8 mouse cellular contexts compared by ENCODE assay signal in the genomic region with DNA sequence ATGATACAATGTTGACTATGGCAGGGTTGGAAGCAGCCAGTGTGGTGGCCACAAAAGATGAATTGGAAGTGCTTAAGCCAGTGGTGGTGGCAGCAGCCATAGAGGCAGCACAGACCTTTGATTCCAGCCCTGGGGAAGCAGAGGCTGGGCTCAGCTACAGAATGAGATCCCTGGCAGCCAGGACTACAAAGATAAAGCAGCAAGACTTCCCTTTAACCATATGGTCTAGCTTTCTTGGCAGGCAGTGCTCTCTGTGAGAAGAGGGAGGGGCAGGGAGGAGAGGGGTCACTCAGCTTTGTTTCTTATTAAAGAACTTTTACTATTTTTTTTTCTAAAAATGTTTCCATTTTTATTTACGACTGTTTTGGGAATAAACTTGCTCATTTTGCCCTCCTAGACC. TPM values are rescaled to one million over a fixed set of nuclear protein-coding genes. Genes with fewer than 3 reads are reported as not detected.
DNase-seq lines count a peak whose midpoint lies in the region; ATAC-seq and TF ChIP-seq lines count a peak whose summit lies in the region.

No protein-coding gene starts in this region.

- no peak for ATAC-seq in kidney, embryonic 15.5 days (replicated peaks; ENCODE audit: low FRiP score)
- no peak for ATAC-seq in kidney, embryonic 14.5 days (ENCODE audit: low FRiP score, low TSS enrichment)
- ATAC-seq in hematopoietic stem cell, adult 5-6 weeks (replicated peaks in 1 of 2; ENCODE audit: insufficient read depth in 1 of 2, low FRiP score in 2 of 2, low TSS enrichment in 1 of 2, low read depth in 1 of 2, poor library complexity in 2 of 2, severe bottlenecking in 2 of 2), result peak; percentile 50 to 75; a peak in 3 of 4 replicates
- ATAC-seq in midbrain, postnatal 0 days (ENCODE audit: low FRiP score), result no peak
- no peak for ATAC-seq in erythroid progenitor cell, adult 5-6 weeks (replicated peaks; ENCODE audit: low FRiP score, poor library complexity, severe bottlenecking)

- no peak for TF ChIP-seq CTCF in midbrain, postnatal 0 days (IDR thresholded peaks at IDR 0.05)

- 0 out of 2 replicates have a peak, but pooled peaks cover 3% of the 10 kb centered on the region for H3K36me3 ChIP-seq in kidney, embryonic 15.5 days
- no peaks in the 10 kb centered on the region for H3K36me3 ChIP-seq in kidney, embryonic 14.5 days (ENCODE audit: control insufficient read depth, insufficient read depth, low read length)
- no peaks in the 10 kb centered on the region for H3K36me3 ChIP-seq in midbrain, postnatal 0 days (ENCODE audit: insufficient read depth, low read length)

- 56% methylated on average over 1 of the region's 1 CpGs for WGBS in kidney, embryonic 15.5 days
- WGBS in kidney, embryonic 14.5 days, result 71% methylated on average over 1 of the region's 1 CpGs
- WGBS in midbrain, postnatal 0 days, result 81% methylated on average over 1 of the region's 1 CpGs

- peak overlapping the region; percentile 51; the same call in 1 of the 2 replicates for H3K27ac ChIP-seq in kidney, embryonic 15.5 days
- H3K27ac ChIP-seq in kidney, embryonic 14.5 days (ENCODE audit: low read depth, low read length), result no peak overlapping the region
- H3K27ac ChIP-seq in midbrain, postnatal 0 days (ENCODE audit: low read depth, low read length), result no peak overlapping the region

- H3K4me3 ChIP-seq in kidney, embryonic 15.5 days (replicated peaks), result no peak overlapping the region
- no peak overlapping the region for H3K4me3 ChIP-seq in kidney, embryonic 14.5 days (ENCODE audit: low read length)
- H3K4me3 ChIP-seq in midbrain, postnatal 0 days (ENCODE audit: low read depth, low read length), result no peak overlapping the region

- no peak overlapping the region for H3K4me2 ChIP-seq in kidney, embryonic 15.5 days
- H3K4me2 ChIP-seq in kidney, embryonic 14.5 days (replicated peaks; ENCODE audit: low read depth, low read length), result no peak overlapping the region
- no peak overlapping the region for H3K4me2 ChIP-seq in midbrain, postnatal 0 days (ENCODE audit: low read depth, low read length, poor library complexity, severe bottlenecking)

- peak; percentile 60 to 80 for DNase-seq in cerebellum, postnatal 14 days
- peak; percentile 71 for DNase-seq in midbrain, postnatal 0 days (ENCODE audit: low spot score)
- DNase-seq in gastrocnemius, adult 8-10 months (ENCODE audit: low spot score in 2 of 2), result no peak
- no peak for DNase-seq in adrenal gland, postnatal 36 days

- peaks cover 30% of the 10 kb centered on the region for H3K4me1 ChIP-seq in kidney, embryonic 15.5 days
- H3K4me1 ChIP-seq in kidney, embryonic 14.5 days (ENCODE audit: control insufficient read depth, insufficient read depth, low read length), result peaks cover 14% of the 10 kb centered on the region; the same call in 1 of the 2 replicates
- H3K4me1 ChIP-seq in midbrain, postnatal 0 days (ENCODE audit: insufficient read depth, low read length), result peaks cover 20% of the 10 kb centered on the region

- H3K27me3 ChIP-seq in kidney, embryonic 15.5 days, result no peaks in the 10 kb centered on the region
- H3K27me3 ChIP-seq in kidney, embryonic 14.5 days (ENCODE audit: control insufficient read depth, insufficient read depth, low read length), result no peaks in the 10 kb centered on the region
- no peaks in the 10 kb centered on the region for H3K27me3 ChIP-seq in midbrain, postnatal 0 days (ENCODE audit: insufficient read depth, low read length)

- no peak overlapping the region for H3K9ac ChIP-seq in kidney, embryonic 15.5 days
- no peak overlapping the region for H3K9ac ChIP-seq in kidney, embryonic 14.5 days (ENCODE audit: low read depth, low read length)
- no peak overlapping the region for H3K9ac ChIP-seq in midbrain, postnatal 0 days (replicated peaks; ENCODE audit: low read length, poor library complexity, severe bottlenecking)

- H3K9me3 ChIP-seq in kidney, embryonic 15.5 days (replicated peaks), result no peaks in the 10 kb centered on the region
- H3K9me3 ChIP-seq in kidney, embryonic 14.5 days (ENCODE audit: control insufficient read depth, low read length), result no peaks in the 10 kb centered on the region
- no peaks in the 10 kb centered on the region for H3K9me3 ChIP-seq in midbrain, postnatal 0 days (ENCODE audit: low read length)

RNA-seq across cellular contexts. Expression of a gene that starts 1.4 kb away (rescaled TPM):
- polyA plus RNA-seq in kidney, embryonic 15.5 days (2015; fragmentation: Nextera tagmentation; extraction: Ambion mirVana), result 3.1 and 3.9 TPM in 2 replicates
- polyA plus RNA-seq in kidney, embryonic 14.5 days (2014; fragmentation: Nextera tagmentation; extraction: Ambion mirVana), result 3.5 and 4.3 TPM in 2 replicates
- 4.3 and 6.6 TPM in 2 replicates for total RNA-seq in hematopoietic stem cell, adult 5-6 weeks (2017)
- 13.2 and 13.5 TPM in 2 replicates for total RNA-seq in midbrain, postnatal 0 days (2014; rRNA removed)
- polyA plus RNA-seq in midbrain, postnatal 0 days (2015; fragmentation: Nextera tagmentation; extraction: Ambion mirVana), result 5.6 and 6.2 TPM in 2 replicates
- under 1 TPM; 0.39 to 0.85 (median 0.66) TPM for total RNA-seq in gastrocnemius, adult 8-10 months (2022)
- total RNA-seq in adrenal gland, postnatal 36 days (2021), result 10 to 100 TPM in 1 of 2 experiments, 1 to 10 TPM in 1; 8.0 to 12.1 TPM
- total RNA-seq in erythroid progenitor cell, adult 5-6 weeks (2015; ENCODE audit: low replicate concordance), result 2.9 and 5.0 TPM in 2 replicates
- 0.61 and 1.0 TPM in 2 replicates for total RNA-seq in erythroid progenitor cell, adult 5-6 weeks (2017; ENCODE audit: low replicate concordance)

Comparison
In these comparisons a context has a peak if more than half of its experiments do, and no peak if none do; other contexts are left out.
1. ATAC-seq: peak in hematopoietic stem cell, adult 5-6 weeks (2 of 2); none in kidney, embryonic 15.5 days (single experiment), kidney, embryonic 14.5 days (single experiment), midbrain, postnatal 0 days (single experiment) and erythroid progenitor cell, adult 5-6 weeks (single experiment).
2. DNase-seq: peak in cerebellum, postnatal 14 days (2 of 2) and midbrain, postnatal 0 days (single experiment); none in gastrocnemius, adult 8-10 months (0 of 2) and adrenal gland, postnatal 36 days (0 of 2).